Mouse (Mus musculus) embryonic facial prominence, embryonic 14.5 days (tissue): ENCODE measurements at regions not wholly inside any gene's neighbourhood (a gene's known extent, or its start where the extent isn't known, plus 50 kb on each side); places are given as distances from the start of the nearest gene placed in this dataset.
A peak's percentile ranks its signal among the peaks of the same experiment; 100 is the strongest.

Experiments
- ATAC-seq: fragments of 200-750 bp; cut with Nextera tagmentation; 2 replicates; pipeline ENCODE4 v1.8.0; 2017; ENCODE audit warnings: low read depth, moderate number of reproducible peaks, moderate TSS enrichment
- DNase-seq: peaks from one replicate; pipeline ENCODE4 v3.0.0-alpha.2; 2015; ENCODE audit warnings: low spot score
- H3K27ac ChIP-seq: fragments of 300-500 bp; sonication (generic); replicated peaks from 2 replicates; pipeline ENCODE4 v1.5.1; 2014; ENCODE audit warnings: low read depth, mild to moderate bottlenecking, low read length, moderate library complexity
- H3K27me3 ChIP-seq: fragments of 300-500 bp; sonication (generic); replicated peaks from 2 replicates; pipeline ENCODE4 v1.6.1; 2014; ENCODE audit warnings: low read length; ENCODE audit not compliant: control insufficient read depth, insufficient read depth
- H3K36me3 ChIP-seq: fragments of 300-500 bp; sonication (generic); 2 replicates; pipeline ENCODE4 v1.6.1; 2014; ENCODE audit warnings: low read length, mixed read lengths; ENCODE audit not compliant: control insufficient read depth, insufficient read depth
- H3K4me1 ChIP-seq: fragments of 300-500 bp; sonication (generic); 2 replicates; pipeline ENCODE4 v1.6.1; 2014; ENCODE audit warnings: antibody characterized with exemption, low read length; ENCODE audit not compliant: control insufficient read depth, insufficient read depth
- H3K4me2 ChIP-seq: fragments of 300-500 bp; sonication (generic); 2 replicates; pipeline ENCODE4 v1.6.1; 2014; ENCODE audit warnings: low read depth, mild to moderate bottlenecking, low read length, moderate library complexity, mixed read lengths
- H3K4me3 ChIP-seq: fragments of 300-500 bp; sonication (generic); 2 replicates; pipeline ENCODE4 v1.5.1; 2014; ENCODE audit warnings: low read depth, mild to moderate bottlenecking, low read length
- H3K9ac ChIP-seq: fragments of 300-500 bp; sonication (generic); 2 replicates; pipeline ENCODE4 v1.6.1; 2014; ENCODE audit warnings: low read depth, mild to moderate bottlenecking, low read length, moderate library complexity, mixed read lengths
- H3K9me3 ChIP-seq: fragments of 300-500 bp; sonication (generic); 2 replicates; pipeline ENCODE4 v1.6.1; 2016; ENCODE audit warnings: low read length; ENCODE audit not compliant: control insufficient read depth
- WGBS: fragments of 180-500 bp; shearing (Covaris S2); extraction: QIAGEN DNeasy Blood & Tissue Kit; methylation state at CpG from one replicate; pipeline ENCODE4 v1.1.7; 2014; 5-methylcytosine and 5-hydroxymethylcytosine counted together

- 0 out of 2 replicates have a peak, but pooled peaks have one; percentile 53 for ATAC-seq
- H3K4me3 ChIP-seq, result no peak overlapping the region
These were observed 268.6 kb downstream of the Car8 start for GRCm38 (mm10) chr4:7970272-7970671.

GRCm38 (mm10) chr4:7965663-7966062 lies 273.2 kb downstream of the Car8 start:
- Histone ChIP-seq H3K4me2 (no peak overlapping the region), H3K4me1 (no peaks in the 10 kb centered on the region), H3K4me3 (no peak overlapping the region), H3K27ac (no peak overlapping the region), H3K27me3 (no peaks in the 10 kb centered on the region), H3K9me3 (no peaks in the 10 kb centered on the region), H3K36me3 (no peaks in the 10 kb centered on the region), H3K9ac (no peak overlapping the region)
- no peak for ATAC-seq
- DNase-seq, result no peak
- 86% methylated on average over 5 of the region's 5 CpGs for WGBS

More at GRCm38 (mm10) chr4:7970272-7970671, 268.6 kb downstream of the Car8 start:
- Histone ChIP-seq H3K9me3 (no peaks in the 10 kb centered on the region), H3K27ac (no peak overlapping the region), H3K27me3 (no peaks in the 10 kb centered on the region), H3K4me1 (no peaks in the 10 kb centered on the region), H3K36me3 (no peaks in the 10 kb centered on the region), H3K9ac (no peak overlapping the region), H3K4me2 (no peak overlapping the region)
- 43% methylated on average over 6 of the region's 6 CpGs for WGBS
- DNase-seq, result peak; percentile 60

DNA sequence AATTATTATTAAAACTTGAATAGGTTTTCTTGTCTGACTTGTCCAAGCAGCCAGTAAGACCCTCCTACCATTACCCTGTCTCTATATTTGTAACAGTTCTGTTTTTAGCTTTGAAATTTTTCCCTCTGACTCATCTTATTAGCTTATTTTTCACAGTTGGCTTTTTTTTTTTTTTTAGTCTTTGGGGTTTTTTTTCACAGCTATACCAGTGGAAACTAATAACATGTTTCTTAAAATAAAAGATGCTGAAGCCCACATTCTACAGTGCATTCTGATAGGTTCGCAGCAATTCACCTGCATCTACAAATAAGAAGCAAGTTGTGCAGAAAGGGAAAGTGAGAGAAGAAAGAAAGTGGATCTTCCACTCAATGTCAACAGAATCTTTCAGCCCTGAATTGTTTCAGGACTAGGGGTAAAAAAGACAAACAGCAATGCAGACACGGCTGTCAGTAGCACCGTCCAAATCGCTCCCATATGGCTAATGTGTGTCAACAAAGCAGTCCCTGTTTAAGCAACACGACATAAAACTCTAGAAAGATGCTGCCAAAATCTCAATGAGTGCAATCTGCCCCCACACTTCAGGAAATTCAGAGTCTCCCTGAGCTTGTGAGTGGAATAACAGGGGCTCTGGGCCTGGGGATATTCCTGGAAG lies 277.2 kb downstream of the Car8 start:
- ATAC-seq (no peak), DNase-seq (peak; percentile 41)
- no peak overlapping the region for H3K4me2 ChIP-seq
- H3K27me3 ChIP-seq, result no peaks in the 10 kb centered on the region
- H3K4me3 ChIP-seq, result no peak overlapping the region
- no peaks in the 10 kb centered on the region for H3K36me3 ChIP-seq
- no peaks in the 10 kb centered on the region for H3K9me3 ChIP-seq
- no peak overlapping the region for H3K27ac ChIP-seq
- no peaks in the 10 kb centered on the region for H3K4me1 ChIP-seq
- H3K9ac ChIP-seq, result no peak overlapping the region
- 30% methylated on average over 5 of the region's 5 CpGs for WGBS

DNA sequence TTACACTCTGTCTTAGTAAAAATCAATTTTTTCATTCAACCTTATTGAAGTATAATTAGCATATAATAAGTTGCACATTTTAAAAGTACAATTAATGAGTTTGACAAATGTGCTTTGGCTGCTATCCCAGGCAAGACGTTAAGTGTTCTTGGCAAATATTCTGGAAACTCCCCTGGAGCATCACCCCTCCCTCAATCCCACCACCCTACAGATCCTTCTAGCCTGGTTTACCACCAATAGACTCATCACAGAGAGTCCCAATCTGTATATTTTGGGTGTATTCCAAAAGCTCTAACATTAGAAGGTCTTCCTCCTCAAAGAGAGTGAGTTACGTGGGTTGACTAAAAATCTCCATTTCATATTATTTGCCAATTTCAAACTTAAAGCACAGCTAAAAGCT lies 278.5 kb downstream of the Car8 start:
- H3K9ac ChIP-seq, result no peak overlapping the region

DNA sequence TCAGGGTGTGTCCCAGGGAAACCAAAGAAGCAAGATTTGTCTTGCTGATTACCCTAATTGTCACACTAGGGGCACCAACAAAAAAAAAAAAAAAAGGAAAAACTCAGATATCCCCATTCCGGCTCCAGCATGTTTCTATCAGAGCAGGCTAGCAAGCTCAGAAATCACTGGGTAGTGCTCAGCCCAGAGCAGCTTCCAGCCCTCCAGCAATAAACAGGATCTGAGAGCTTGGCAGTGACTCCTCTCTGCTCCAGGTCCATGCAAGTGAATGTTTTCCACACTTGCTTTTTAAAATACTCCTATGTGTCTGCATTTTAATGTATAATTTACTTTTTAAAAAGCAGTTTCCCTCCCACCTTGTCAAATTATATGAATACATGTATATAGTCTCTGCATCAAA lies 290.8 kb downstream of the Car8 start:
- DNase-seq (no peak), ATAC-seq (no peak)
- Histone ChIP-seq H3K4me3 (no peak overlapping the region), H3K4me1 (no peaks in the 10 kb centered on the region), H3K4me2 (no peak overlapping the region), H3K36me3 (no peaks in the 10 kb centered on the region), H3K27me3 (no peaks in the 10 kb centered on the region), H3K27ac (no peak overlapping the region), H3K9ac (no peak overlapping the region), H3K9me3 (no peaks in the 10 kb centered on the region)
- WGBS, result 42% methylated on average over 1 of the region's 1 CpGs

More for the DNA sequence above, 278.5 kb downstream of the Car8 start:
- H3K4me3 ChIP-seq, result no peak overlapping the region
- DNase-seq, result no peak
- H3K36me3 ChIP-seq, result no peaks in the 10 kb centered on the region
- no peak for ATAC-seq
- H3K4me1 ChIP-seq, result no peaks in the 10 kb centered on the region
- no peaks in the 10 kb centered on the region for H3K9me3 ChIP-seq
- WGBS, result 57% methylated on average over 2 of the region's 2 CpGs
- no peaks in the 10 kb centered on the region for H3K27me3 ChIP-seq
- H3K27ac ChIP-seq, result no peak overlapping the region
- no peak overlapping the region for H3K4me2 ChIP-seq

DNA sequence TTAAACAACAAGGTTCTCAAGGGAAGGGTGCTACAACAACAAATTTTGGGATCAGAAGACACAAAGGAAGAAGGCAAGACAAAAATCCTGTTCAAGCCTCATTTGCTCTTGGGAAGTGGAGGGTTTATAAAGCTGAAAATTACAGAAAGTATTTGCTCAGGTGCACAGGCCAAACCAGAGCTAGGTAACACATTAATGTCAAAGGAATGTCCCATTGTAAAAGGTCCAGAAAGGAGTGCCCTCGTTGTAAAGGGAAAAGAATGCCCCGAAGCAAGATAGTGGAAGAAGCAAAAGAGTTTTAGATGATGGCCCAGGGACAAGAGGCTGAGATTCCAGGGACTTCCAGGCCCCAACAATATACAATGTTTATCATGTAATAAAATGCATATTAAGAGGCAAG lies 317.3 kb downstream of the Car8 start:
- Histone ChIP-seq H3K27me3 (no peaks in the 10 kb centered on the region), H3K27ac (no peak overlapping the region), H3K36me3 (no peaks in the 10 kb centered on the region), H3K4me1 (no peaks in the 10 kb centered on the region), H3K9ac (no peak overlapping the region), H3K9me3 (no peaks in the 10 kb centered on the region), H3K4me2 (no peak overlapping the region), H3K4me3 (no peak overlapping the region)
- WGBS, result 70% methylated on average over 2 of the region's 2 CpGs
- DNase-seq, result no peak
- ATAC-seq, result no peak

DNA sequence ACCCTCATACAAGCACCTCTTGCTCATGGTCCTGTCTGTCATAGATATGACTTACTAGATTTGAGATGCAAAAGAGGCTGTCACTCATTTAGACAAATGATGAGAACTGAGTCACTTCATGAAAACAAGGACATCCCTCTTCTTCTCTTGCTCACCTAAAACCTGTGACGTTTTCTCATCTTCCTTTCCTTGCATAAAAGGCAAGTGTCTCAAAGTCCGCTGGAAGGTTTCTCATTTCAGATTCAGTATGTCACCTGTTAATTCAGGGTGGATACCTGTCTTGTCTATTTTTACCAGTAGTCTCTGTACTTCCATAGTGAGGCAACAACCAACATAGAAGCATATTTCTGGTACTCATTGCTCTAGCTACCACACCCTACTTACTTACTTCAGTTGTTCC lies 325.6 kb downstream of the Car8 start:
- WGBS, result 95% methylated on average over 2 of the region's 2 CpGs
- no peaks in the 10 kb centered on the region for H3K27me3 ChIP-seq
- no peak for DNase-seq
- H3K27ac ChIP-seq, result no peak overlapping the region
- H3K4me2 ChIP-seq, result no peak overlapping the region
- H3K4me1 ChIP-seq, result no peaks in the 10 kb centered on the region
- no peak for ATAC-seq
- no peak overlapping the region for H3K9ac ChIP-seq
- no peaks in the 10 kb centered on the region for H3K36me3 ChIP-seq
- no peaks in the 10 kb centered on the region for H3K9me3 ChIP-seq
- H3K4me3 ChIP-seq, result no peak overlapping the region

DNA sequence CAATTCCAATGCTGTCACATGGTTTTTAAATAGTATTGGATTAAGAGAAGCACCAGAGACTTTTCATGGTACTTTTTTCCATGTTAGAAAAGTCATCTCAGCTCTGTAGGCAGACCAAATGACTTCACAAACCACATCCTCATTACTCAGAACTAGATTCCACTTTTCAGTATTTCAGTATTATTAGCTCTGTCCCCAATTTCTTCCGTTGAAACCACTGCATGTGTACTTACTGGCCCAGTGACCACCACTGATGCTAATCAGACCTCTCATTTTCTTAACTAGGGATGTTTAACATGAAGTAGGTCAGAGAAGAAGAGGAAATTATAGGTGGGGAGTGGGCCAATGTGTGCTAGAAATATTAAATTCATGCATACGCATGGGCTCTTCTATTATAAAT lies 326.2 kb downstream of the Car8 start:
- Histone ChIP-seq H3K36me3 (no peaks in the 10 kb centered on the region), H3K4me1 (no peaks in the 10 kb centered on the region), H3K9me3 (no peaks in the 10 kb centered on the region), H3K4me3 (no peak overlapping the region), H3K27me3 (no peaks in the 10 kb centered on the region), H3K9ac (no peak overlapping the region), H3K4me2 (no peak overlapping the region), H3K27ac (no peak overlapping the region)
- DNase-seq (no peak), ATAC-seq (no peak)
- 80% methylated on average over 2 of the region's 2 CpGs for WGBS

- Histone ChIP-seq H3K4me2 (no peak overlapping the region), H3K9ac (no peak overlapping the region), H3K27ac (no peak overlapping the region), H3K27me3 (no peaks in the 10 kb centered on the region), H3K4me3 (no peak overlapping the region), H3K4me1 (no peaks in the 10 kb centered on the region), H3K9me3 (no peaks in the 10 kb centered on the region), H3K36me3 (no peaks in the 10 kb centered on the region)
- DNase-seq, result no peak
- WGBS, result 69% methylated on average over 1 of the region's 1 CpGs
- ATAC-seq, result no peak
These were observed 335.7 kb downstream of the Car8 start for GRCm38 (mm10) chr4:7903130-7903529.
